Mouse (Mus musculus) neural tube, embryonic 11.5 days (tissue): Measurements from ENCODE around the gene Oas1d. TPM values are rescaled to one million over a fixed set of nuclear protein-coding genes. Genes with fewer than 3 reads are reported as not detected.
"Not testable (repeated sequence)": the region's sequence is repeated elsewhere in the genome, so short reads cannot be mapped to it uniquely, and the experiment has no call there.

ENCODE experiments used
- ATAC-seq: fragments of 200-750 bp; cut with Nextera tagmentation; 2 replicates; pipeline ENCODE4 v1.8.0; 2017; ENCODE audit warnings: moderate number of reproducible peaks, mild to moderate bottlenecking, moderate TSS enrichment, moderate library complexity; ENCODE audit not compliant: insufficient read depth, low FRiP score, low TSS enrichment
- DNase-seq: peaks from one replicate; pipeline ENCODE4 v3.0.0-alpha.2; 2015; ENCODE audit warnings: low spot score
- H3K27ac ChIP-seq: fragments of 300-500 bp; sonication (generic); 2 replicates; pipeline ENCODE4 v1.5.1; 2014; ENCODE audit warnings: low read depth, mild to moderate bottlenecking, low read length
- H3K27me3 ChIP-seq: fragments of 300-500 bp; sonication (generic); 2 replicates; pipeline ENCODE4 v1.6.1; 2014; ENCODE audit warnings: mild to moderate bottlenecking, low read length, mixed read lengths; ENCODE audit not compliant: control insufficient read depth, insufficient read depth
- H3K36me3 ChIP-seq: fragments of 300-500 bp; sonication (generic); 2 replicates; pipeline ENCODE4 v1.6.1; 2014; ENCODE audit warnings: mild to moderate bottlenecking, low read length, moderate library complexity, mixed read lengths; ENCODE audit not compliant: control insufficient read depth, insufficient read depth
- H3K4me1 ChIP-seq: fragments of 300-500 bp; sonication (generic); 2 replicates; pipeline ENCODE4 v1.6.1; 2014; ENCODE audit warnings: low read length, mixed read lengths; ENCODE audit not compliant: control insufficient read depth, insufficient read depth
- H3K4me2 ChIP-seq: fragments of 300-500 bp; sonication (generic); 2 replicates; pipeline ENCODE4 v1.6.1; 2014; ENCODE audit warnings: low read depth, mild to moderate bottlenecking, moderate library complexity
- H3K4me3 ChIP-seq: fragments of 300-500 bp; sonication (generic); 2 replicates; pipeline ENCODE4 v1.5.1; 2014; ENCODE audit warnings: low read depth, low read length
- H3K9ac ChIP-seq: fragments of 300-500 bp; sonication (generic); 2 replicates; pipeline ENCODE4 v1.6.1; 2014; ENCODE audit warnings: mild to moderate bottlenecking, low read length
- H3K9me3 ChIP-seq: fragments of 300-500 bp; sonication (generic); 2 replicates; pipeline ENCODE4 v1.6.1; 2016; ENCODE audit warnings: low read length; ENCODE audit not compliant: control insufficient read depth
- WGBS: fragments of 180-500 bp; shearing (Covaris S2); extraction: QIAGEN DNeasy Blood & Tissue Kit; methylation state at CpG from one replicate; pipeline ENCODE4 v1.1.7; 2014; 5-methylcytosine and 5-hydroxymethylcytosine counted together
- polyA plus RNA-seq: library from polyadenylated mRNA; unstranded; fragments of >200 nt; fragmentation: Nextera tagmentation; extraction: Ambion mirVana; gene quantifications from 2 replicates; pipeline ENCODE4 v1.2.1, GENCODE M21; 2014

The Oas1d gene
- polyA plus RNA-seq, 1 experiment from 2014 or later = not detected

- H3K4me1 ChIP-seq = not testable (repeated sequence)
Measured at GRCm38 (mm10) chr5:120894692-120895091, 19.6 kb upstream of the Oas1d start.

GRCm38 (mm10) chr5:120895231-120895900 lies 19.0 kb upstream of the Oas1d start:
- Histone ChIP-seq H3K27ac (no peak overlapping the region), H3K9ac (no peak overlapping the region), H3K36me3 (no peaks in the 10 kb centered on the region), H3K27me3 (no peaks in the 10 kb centered on the region), H3K4me1 (no peaks in the 10 kb centered on the region), H3K9me3 (no peaks in the 10 kb centered on the region), H3K4me3 (no peak overlapping the region), H3K4me2 (no peak overlapping the region)
- ATAC-seq = no peak
- WGBS = 83% methylated on average over 11 of the region's 11 CpGs
- DNase-seq = no peak

More at GRCm38 (mm10) chr5:120894692-120895091, 19.6 kb upstream of the Oas1d start:
- not testable (repeated sequence) for H3K36me3 ChIP-seq, H3K27ac ChIP-seq, ATAC-seq, H3K9me3 ChIP-seq, DNase-seq, H3K4me3 ChIP-seq, H3K4me2 ChIP-seq, H3K9ac ChIP-seq, H3K27me3 ChIP-seq
- WGBS = 88% methylated on average over 2 of the region's 2 CpGs

GRCm38 (mm10) chr5:120898307-120898706 lies 16.0 kb upstream of the Oas1d start:
- Histone ChIP-seq H3K4me3 (no peak overlapping the region), H3K27ac (no peak overlapping the region), H3K36me3 (no peaks in the 10 kb centered on the region), H3K4me2 (no peak overlapping the region), H3K9ac (no peak overlapping the region), H3K27me3 (no peaks in the 10 kb centered on the region), H3K4me1 (no peaks in the 10 kb centered on the region), H3K9me3 (no peaks in the 10 kb centered on the region)
- 83% methylated on average over 6 of the region's 6 CpGs for WGBS
- ATAC-seq (no peak), DNase-seq (no peak)

DNA sequence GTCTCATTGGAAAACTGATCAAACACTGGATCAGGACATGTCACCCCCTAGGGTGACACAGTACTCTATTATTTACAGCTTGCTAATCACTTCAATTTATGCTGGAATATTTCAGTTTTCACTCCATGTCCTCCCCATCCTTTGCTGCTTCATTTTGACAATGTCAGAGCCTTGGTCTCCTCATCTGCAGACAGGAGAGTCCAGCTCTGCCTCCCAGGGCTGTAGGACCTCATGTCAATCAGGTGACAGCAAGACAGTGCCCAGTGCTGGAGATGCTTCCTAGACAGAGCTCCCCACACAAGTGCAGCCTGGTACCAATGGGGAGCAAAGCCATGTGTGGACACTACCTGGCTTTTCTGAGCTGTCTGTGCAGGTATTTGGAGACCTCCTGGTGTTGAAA lies 15.6 kb upstream of the Oas1d start:
- no peak for ATAC-seq

GRCm38 (mm10) chr5:120900666-120901065 lies 13.7 kb upstream of the Oas1d start:
- Histone ChIP-seq H3K36me3 (no peaks in the 10 kb centered on the region), H3K9me3 (no peaks in the 10 kb centered on the region), H3K4me3 (no peak overlapping the region), H3K4me2 (no peak overlapping the region), H3K27me3 (no peaks in the 10 kb centered on the region), H3K4me1 (no peaks in the 10 kb centered on the region), H3K27ac (no peak overlapping the region), H3K9ac (no peak overlapping the region)
- ATAC-seq (no peak), DNase-seq (no peak)
- 67% methylated on average over 1 of the region's 1 CpGs for WGBS

More for the DNA sequence above, 15.6 kb upstream of the Oas1d start:
- Histone ChIP-seq H3K9me3 (no peaks in the 10 kb centered on the region), H3K4me1 (no peaks in the 10 kb centered on the region), H3K4me2 (no peak overlapping the region), H3K27me3 (no peaks in the 10 kb centered on the region), H3K36me3 (no peaks in the 10 kb centered on the region), H3K27ac (no peak overlapping the region), H3K4me3 (no peak overlapping the region), H3K9ac (no peak overlapping the region)
- no peak for DNase-seq

- Histone ChIP-seq H3K27ac (no peak overlapping the region), H3K9ac (no peak overlapping the region), H3K4me1 (no peaks in the 10 kb centered on the region), H3K36me3 (no peaks in the 10 kb centered on the region), H3K4me3 (no peak overlapping the region), H3K27me3 (no peaks in the 10 kb centered on the region), H3K4me2 (no peak overlapping the region), H3K9me3 (no peaks in the 10 kb centered on the region)
- WGBS = 90% methylated on average over 5 of the region's 5 CpGs
- ATAC-seq (no peak), DNase-seq (no peak)
Measured at GRCm38 (mm10) chr5:120902056-120902455, 12.3 kb upstream of the Oas1d start.

- not testable (repeated sequence) for DNase-seq, H3K9me3 ChIP-seq, H3K4me1 ChIP-seq, H3K36me3 ChIP-seq, ATAC-seq, H3K4me3 ChIP-seq, H3K4me2 ChIP-seq, H3K27ac ChIP-seq, H3K27me3 ChIP-seq, H3K9ac ChIP-seq
- WGBS = 37% methylated on average over 8 of the region's 12 CpGs
Measured at GRCm38 (mm10) chr5:120906791-120907733, 7.3 kb upstream of the Oas1d start, which contains the start of gene Oas1a. Gene Oas1a (minus strand): TSS chr5:120907521.

GRCm38 (mm10) chr5:120908196-120908920 lies 6.0 kb upstream of the Oas1d start:
- DNase-seq (no peak), ATAC-seq (no peak)
- Histone ChIP-seq H3K27me3 (no peaks in the 10 kb centered on the region), H3K4me2 (no peak overlapping the region), H3K27ac (no peak overlapping the region), H3K4me3 (no peak overlapping the region), H3K9me3 (no peaks in the 10 kb centered on the region), H3K36me3 (no peaks in the 10 kb centered on the region), H3K9ac (no peak overlapping the region), H3K4me1 (no peaks in the 10 kb centered on the region)
- WGBS = 51% methylated on average over 7 of the region's 7 CpGs
